Mouse (Mus musculus): ENCODE measurements around the gene Kazald1. TPM values are rescaled to one million over a fixed set of nuclear protein-coding genes. Genes with fewer than 3 reads are reported as not detected.

Kazald1 gene
- polyA plus RNA-seq, 1 experiment from 2014 or later, result 29.4 TPM

Other genes with a start within 250 kb of the Kazald1 start
- 30.2 and 37.0 TPM in 2 replicates for gene Slf2, start 144.1 kb upstream of the Kazald1 start, polyA plus RNA-seq (2015; fragmentation: Nextera tagmentation; extraction: Ambion mirVana)
- gene Sema4g, start 86.1 kb upstream of the Kazald1 start, polyA plus RNA-seq (2015; fragmentation: Nextera tagmentation; extraction: Ambion mirVana), result 7.1 and 7.6 TPM in 2 replicates
- gene Twnk, start 69.6 kb upstream of the Kazald1 start, polyA plus RNA-seq (2015; fragmentation: Nextera tagmentation; extraction: Ambion mirVana), result 27.0 and 28.5 TPM in 2 replicates
- 72.6 and 81.2 TPM in 2 replicates for gene Mrpl43, start 68.8 kb upstream of the Kazald1 start, polyA plus RNA-seq (2015; fragmentation: Nextera tagmentation; extraction: Ambion mirVana)
- 64.6 and 73.3 TPM in 2 replicates for gene Lzts2, start 60.8 kb upstream of the Kazald1 start, polyA plus RNA-seq (2015; fragmentation: Nextera tagmentation; extraction: Ambion mirVana)
- 0.47 and 0.51 TPM in 2 replicates for gene Pdzd7, start 29.5 kb upstream of the Kazald1 start, polyA plus RNA-seq (2015; fragmentation: Nextera tagmentation; extraction: Ambion mirVana)
- 32.3 and 32.5 TPM in 2 replicates for gene Sfxn3, start 27.7 kb upstream of the Kazald1 start, polyA plus RNA-seq (2015; fragmentation: Nextera tagmentation; extraction: Ambion mirVana)
- gene Tlx1, start 75.4 kb downstream of the Kazald1 start, polyA plus RNA-seq (2015; fragmentation: Nextera tagmentation; extraction: Ambion mirVana), result 0.25 and 1.5 TPM in 2 replicates
- gene Lbx1, start 160.6 kb downstream of the Kazald1 start, polyA plus RNA-seq (2015; fragmentation: Nextera tagmentation; extraction: Ambion mirVana), result 0.17 and 0.27 TPM in 2 replicates